Mouse (Mus musculus) bone marrow, adult 2 months (tissue): Measurements from ENCODE around the gene Nrg3.

ENCODE experiments used
- CTCF ChIP-seq: fragments of 200-500 bp; IDR thresholded peaks from 2 replicates; pipeline ENCODE4 v1.5.1; 2011; ENCODE audit warnings: low read length, control low read depth; ENCODE audit not compliant: control insufficient read depth, insufficient read depth
- POLR2A ChIP-seq: fragments of 200-500 bp; IDR thresholded peaks from 2 replicates; pipeline ENCODE4 v1.6.1; 2011; ENCODE audit warnings: low read depth, mild to moderate bottlenecking, control low read depth, low read length, borderline replicate concordance; ENCODE audit not compliant: control insufficient read depth

GRCm38 (mm10) chr14:39317424-39318110, 155.3 kb downstream of the Nrg3 start:
- TF ChIP-seq CTCF (no peak), POLR2A (no peak)
